Mouse (Mus musculus) midbrain, postnatal 0 days (tissue): ENCODE data around the gene Dek. TPM values are rescaled to one million over a fixed set of nuclear protein-coding genes. Genes with fewer than 3 reads are reported as not detected.

ENCODE experiments used
- ATAC-seq: fragments of 200-750 bp; cut with Nextera tagmentation; 2 replicates; pipeline ENCODE4 v1.8.0; 2017; ENCODE audit warnings: moderate number of reproducible peaks, mild to moderate bottlenecking, moderate TSS enrichment, moderate library complexity; ENCODE audit not compliant: low FRiP score
- DNase-seq: peaks from one replicate; pipeline ENCODE4 v3.0.0-alpha.2; 2015; ENCODE audit warnings: low spot score
- H3K27ac ChIP-seq: fragments of 300-500 bp; sonication (generic); 2 replicates; pipeline ENCODE4 v1.5.1; 2014; ENCODE audit warnings: low read depth, mild to moderate bottlenecking, low read length, mixed read lengths
- H3K27me3 ChIP-seq: fragments of 300-500 bp; sonication (generic); 2 replicates; pipeline ENCODE4 v1.6.1; 2014; ENCODE audit warnings: low read length, control low read depth, mixed read lengths; ENCODE audit not compliant: insufficient read depth
- H3K36me3 ChIP-seq: fragments of 300-500 bp; sonication (generic); 2 replicates; pipeline ENCODE4 v1.6.1; 2014; ENCODE audit warnings: low read length, control low read depth, mixed read lengths; ENCODE audit not compliant: insufficient read depth
- H3K4me1 ChIP-seq: fragments of 300-500 bp; sonication (generic); 2 replicates; pipeline ENCODE4 v1.6.1; 2014; ENCODE audit warnings: mild to moderate bottlenecking, control low read depth, antibody characterized with exemption, low read length, mixed read lengths; ENCODE audit not compliant: insufficient read depth
- H3K4me2 ChIP-seq: fragments of 300-500 bp; sonication (generic); 2 replicates; pipeline ENCODE4 v1.6.1; 2014; ENCODE audit warnings: low read depth, mild to moderate bottlenecking, low read length, mixed read lengths; ENCODE audit not compliant: poor library complexity, severe bottlenecking
- H3K4me3 ChIP-seq: fragments of 300-500 bp; sonication (generic); 2 replicates; pipeline ENCODE4 v1.5.1; 2014; ENCODE audit warnings: low read depth, mild to moderate bottlenecking, low read length, moderate library complexity
- H3K9ac ChIP-seq: fragments of 300-500 bp; sonication (generic); replicated peaks from 2 replicates; pipeline ENCODE4 v1.6.1; 2014; ENCODE audit warnings: mild to moderate bottlenecking, low read length, moderate library complexity, mixed read lengths; ENCODE audit not compliant: poor library complexity, severe bottlenecking
- H3K9me3 ChIP-seq: fragments of 300-500 bp; sonication (generic); 2 replicates; pipeline ENCODE4 v1.6.1; 2016; ENCODE audit warnings: low read length, control low read depth
- CTCF ChIP-seq: IDR thresholded peaks from 2 replicates; pipeline ENCODE4 v1.5.1; 2016; ENCODE audit warnings: antibody characterized with exemption, mild to moderate bottlenecking
- WGBS: fragments of 180-500 bp; shearing (Covaris S2); extraction: QIAGEN DNeasy Blood & Tissue Kit; methylation state at CpG from one replicate; pipeline ENCODE4 v1.1.7; 2014; 5-methylcytosine and 5-hydroxymethylcytosine counted together
- polyA plus RNA-seq: library from polyadenylated mRNA; unstranded; fragments of >200 nt; fragmentation: Nextera tagmentation; extraction: Ambion mirVana; gene quantifications from 2 replicates; pipeline ENCODE4 v1.2.1, GENCODE M21; 2015
- total RNA-seq: library from RNA; depleted of rRNA; stranded (reverse); fragments of >200 nt; gene quantifications from 2 replicates; pipeline ENCODE4 v1.2.3, GENCODE M21; 2014

Dek gene
- total and polyA plus RNA-seq, 2 experiments from 2014 or later: 34.1 to 112 TPM

DNA sequence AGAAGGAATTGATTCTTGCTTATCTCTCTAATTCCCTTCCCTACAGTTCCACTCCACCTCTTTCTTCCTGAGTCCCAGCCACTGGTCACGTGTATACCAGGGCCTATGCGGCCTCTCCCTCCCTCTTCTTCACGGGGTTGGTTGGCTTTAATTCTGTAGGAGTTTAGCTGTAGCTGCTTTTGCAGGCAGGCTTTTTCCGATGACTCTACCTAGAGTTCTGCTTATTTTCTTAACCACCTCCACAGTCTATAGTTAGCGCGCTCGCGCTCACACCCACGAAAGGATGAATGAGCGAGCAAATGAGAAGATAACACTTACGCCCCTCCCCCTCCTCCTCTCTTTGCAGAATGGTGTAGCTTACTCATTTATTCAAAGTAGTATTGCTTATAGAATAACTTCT lies 42.6 kb upstream of the Dek start:
- ATAC-seq (no peak), DNase-seq (no peak)
- no peak for TF ChIP-seq CTCF
- Histone ChIP-seq H3K4me2 (no peak overlapping the region), H3K36me3 (no peaks in the 10 kb centered on the region), H3K9me3 (no peaks in the 10 kb centered on the region), H3K27me3 (no peaks in the 10 kb centered on the region), H3K9ac (no peak overlapping the region), H3K27ac (no peak overlapping the region), H3K4me1 (no peaks in the 10 kb centered on the region), H3K4me3 (no peak overlapping the region)
- 59% methylated on average over 11 of the region's 11 CpGs for WGBS

DNA sequence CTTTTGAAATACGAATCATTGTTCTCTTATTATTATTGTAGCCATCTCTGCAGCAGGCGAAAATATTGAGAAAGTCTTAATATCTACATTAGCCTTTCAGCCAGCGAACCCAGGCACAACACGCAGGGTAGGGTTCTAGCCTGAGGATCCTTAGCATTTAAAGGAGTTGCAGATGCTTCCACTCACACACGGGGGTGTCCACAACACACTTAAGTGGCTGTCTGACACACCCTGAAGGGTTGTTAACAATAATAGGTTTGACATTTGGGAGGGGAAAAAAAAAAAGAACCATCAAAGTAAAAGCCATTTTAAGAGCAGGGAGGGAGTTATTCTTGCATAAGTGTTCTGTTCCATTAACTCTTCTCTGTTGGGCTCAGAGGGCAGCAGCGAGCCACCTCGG lies 40.4 kb upstream of the Dek start:
- H3K4me3 ChIP-seq: no peak overlapping the region
- H3K4me1 ChIP-seq: no peaks in the 10 kb centered on the region
- DNase-seq (no peak), ATAC-seq (no peak)
- no peak overlapping the region for H3K4me2 ChIP-seq
- H3K27me3 ChIP-seq: no peaks in the 10 kb centered on the region
- no peak overlapping the region for H3K27ac ChIP-seq
- no peak overlapping the region for H3K9ac ChIP-seq
- 73% methylated on average over 7 of the region's 7 CpGs for WGBS
- no peaks in the 10 kb centered on the region for H3K36me3 ChIP-seq
- no peak for TF ChIP-seq CTCF
- no peaks in the 10 kb centered on the region for H3K9me3 ChIP-seq

DNA sequence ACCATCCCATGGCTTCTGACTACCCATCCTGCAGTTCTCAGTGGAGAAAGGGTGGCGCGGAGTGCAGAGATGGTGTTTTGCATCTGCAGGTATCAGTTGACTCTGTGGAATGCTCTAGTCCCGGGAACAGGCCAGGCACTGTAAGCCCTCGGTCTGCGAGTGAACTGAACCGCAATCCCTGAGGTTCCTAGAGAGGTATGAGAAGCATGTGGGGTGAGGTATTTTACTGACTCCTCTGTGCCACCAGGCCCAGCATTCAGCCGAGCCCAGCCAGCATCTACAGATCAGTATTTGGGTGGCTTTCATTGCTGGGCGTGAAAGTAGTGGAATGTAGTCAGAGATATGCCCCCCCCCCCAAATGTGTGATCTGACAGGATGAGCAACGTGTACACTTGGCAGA lies 39.9 kb upstream of the Dek start:
- H3K27me3 ChIP-seq: no peaks in the 10 kb centered on the region
- H3K4me2 ChIP-seq: no peak overlapping the region
- 78% methylated on average over 9 of the region's 9 CpGs for WGBS
- no peaks in the 10 kb centered on the region for H3K36me3 ChIP-seq
- DNase-seq (no peak), ATAC-seq (no peak)
- H3K9me3 ChIP-seq: no peaks in the 10 kb centered on the region
- TF ChIP-seq CTCF: no peak
- no peak overlapping the region for H3K9ac ChIP-seq
- no peak overlapping the region for H3K4me3 ChIP-seq
- no peak overlapping the region for H3K27ac ChIP-seq
- no peaks in the 10 kb centered on the region for H3K4me1 ChIP-seq

DNA sequence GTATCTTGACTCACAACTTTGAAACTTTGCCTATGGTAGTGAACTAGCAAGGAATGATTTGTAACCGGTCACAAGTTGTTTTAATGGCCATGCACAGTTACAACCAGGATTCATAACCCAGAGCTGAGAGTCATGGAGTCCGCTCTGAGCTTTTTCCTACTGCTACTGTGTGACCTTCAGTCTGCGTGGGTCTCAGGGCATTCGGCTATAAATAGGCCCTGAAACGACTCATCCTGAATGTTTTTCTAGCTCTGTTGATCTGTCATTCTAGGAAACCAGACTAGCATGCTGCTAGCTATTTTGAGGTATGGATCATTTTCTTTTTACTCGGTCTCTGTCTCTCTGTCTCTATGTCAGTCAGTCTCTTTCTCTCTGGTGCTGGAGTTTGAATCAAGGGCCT lies 36.8 kb upstream of the Dek start:
- TF ChIP-seq CTCF: no peak
- WGBS: 87% methylated on average over 6 of the region's 6 CpGs
- no peaks in the 10 kb centered on the region for H3K27me3 ChIP-seq

DNA sequence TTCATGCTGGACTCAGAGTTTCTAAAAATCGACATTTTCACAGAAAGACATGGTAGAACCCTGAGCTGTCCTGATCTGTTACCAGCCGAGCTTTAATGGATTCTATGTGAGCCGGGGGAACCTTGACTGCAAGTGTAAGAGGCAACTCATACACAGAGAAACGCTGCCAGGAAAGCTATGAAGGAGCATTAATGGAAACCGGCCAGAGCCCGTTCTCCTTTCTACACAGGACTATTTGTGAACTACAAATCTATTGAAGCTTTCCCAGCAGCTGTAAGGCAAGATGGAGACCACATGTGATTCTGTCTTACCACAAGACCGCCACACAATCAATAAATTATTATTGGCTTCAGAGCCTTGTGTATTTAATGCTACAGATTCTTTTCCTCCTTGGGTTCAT lies 29.7 kb upstream of the Dek start:
- DNase-seq: no peak
- Histone ChIP-seq H3K9me3 (no peaks in the 10 kb centered on the region), H3K4me1 (no peaks in the 10 kb centered on the region), H3K27ac (no peak overlapping the region), H3K4me2 (no peak overlapping the region), H3K4me3 (no peak overlapping the region), H3K9ac (no peak overlapping the region), H3K27me3 (no peaks in the 10 kb centered on the region), H3K36me3 (no peaks in the 10 kb centered on the region)
- 89% methylated on average over 7 of the region's 7 CpGs for WGBS
- TF ChIP-seq CTCF: no peak
- ATAC-seq: no peak

More for the DNA sequence above, 36.8 kb upstream of the Dek start:
- Histone ChIP-seq H3K27ac (no peak overlapping the region), H3K36me3 (no peaks in the 10 kb centered on the region), H3K4me3 (no peak overlapping the region), H3K4me2 (no peak overlapping the region), H3K4me1 (no peaks in the 10 kb centered on the region), H3K9me3 (no peaks in the 10 kb centered on the region), H3K9ac (no peak overlapping the region)
- DNase-seq (no peak), ATAC-seq (no peak)

DNA sequence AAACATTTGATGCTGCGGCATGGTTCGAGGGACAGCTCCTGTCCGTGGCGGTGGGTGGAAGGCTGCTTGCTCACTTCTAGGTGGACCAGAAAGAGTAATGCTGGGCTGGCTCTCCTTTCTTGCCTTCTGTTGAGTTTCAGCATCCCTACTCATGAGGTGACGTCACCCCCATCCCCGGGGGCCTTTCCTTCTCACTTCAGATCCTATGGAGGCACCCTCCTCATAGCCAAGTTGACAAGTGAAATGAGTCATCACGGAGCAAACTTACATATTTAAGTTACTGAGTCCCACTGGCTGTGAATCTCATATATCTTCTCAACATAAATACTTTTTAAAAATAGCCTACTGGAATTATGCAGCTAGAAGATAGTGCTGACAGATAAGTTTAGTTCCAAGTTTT lies 28.8 kb upstream of the Dek start:
- Histone ChIP-seq H3K27me3 (no peaks in the 10 kb centered on the region), H3K9me3 (no peaks in the 10 kb centered on the region), H3K36me3 (no peaks in the 10 kb centered on the region), H3K9ac (no peak overlapping the region), H3K4me2 (no peak overlapping the region), H3K27ac (no peak overlapping the region), H3K4me1 (no peaks in the 10 kb centered on the region), H3K4me3 (no peak overlapping the region)
- DNase-seq (no peak), ATAC-seq (no peak)
- WGBS: 94% methylated on average over 7 of the region's 7 CpGs
- no peak for TF ChIP-seq CTCF
